ENCODE assay signal across 25 mouse cellular contexts in the genomic region with DNA sequence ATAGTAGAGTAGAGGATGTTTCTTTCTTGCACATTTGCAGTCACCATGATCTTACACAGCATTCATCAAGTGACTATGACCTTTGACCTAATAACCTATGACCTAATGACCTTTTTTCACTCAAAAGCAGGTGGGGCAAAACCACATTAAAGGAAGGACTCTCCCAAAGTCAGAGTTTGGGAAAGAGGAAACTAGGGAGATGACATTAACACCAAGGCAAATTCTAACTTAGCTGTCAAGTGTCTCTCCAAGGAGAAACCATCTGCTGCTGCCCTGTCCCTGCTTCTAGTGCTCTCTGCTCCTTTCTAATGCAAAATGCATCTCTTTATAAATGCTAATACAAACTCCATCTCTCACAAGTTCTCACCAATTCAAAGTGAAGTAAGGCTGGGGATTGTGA.
"Had no signal": no experiment of that assay in that cellular context is flagged by ENCODE, and none has a peak within 500 bp of the region (broad histone marks: within the 10 kb centered on the region; RNA-seq: fewer than 3 reads in every experiment).

No protein-coding gene starts in this region.

- H3K27me3 ChIP-seq: heart, embryonic 13.5 days; heart, embryonic 15.5 days; hindbrain, embryonic 13.5 days; hindbrain, embryonic 15.5 days; kidney, embryonic 15.5 days; limb, embryonic 12.5 days; liver, embryonic 13.5 days; liver, embryonic 15.5 days had no signal

- H3K36me3 ChIP-seq: heart, embryonic 13.5 days; heart, embryonic 15.5 days; hindbrain, embryonic 13.5 days; hindbrain, embryonic 15.5 days; kidney, embryonic 15.5 days; limb, embryonic 10.5 days; limb, embryonic 12.5 days; liver, embryonic 13.5 days; liver, embryonic 15.5 days had no signal

- H3K4me1 ChIP-seq: heart, embryonic 13.5 days; heart, embryonic 15.5 days; hindbrain, embryonic 15.5 days; kidney, embryonic 15.5 days; limb, embryonic 10.5 days; limb, embryonic 12.5 days; liver, embryonic 13.5 days; liver, embryonic 15.5 days had no signal

- H3K4me3 ChIP-seq: heart, embryonic 13.5 days; heart, embryonic 15.5 days; hindbrain, embryonic 13.5 days; hindbrain, embryonic 15.5 days; kidney, embryonic 15.5 days; left cerebral cortex, adult 2 months; limb, embryonic 10.5 days; limb, embryonic 12.5 days; liver, embryonic 13.5 days; liver, embryonic 15.5 days had no signal

- H3K27ac ChIP-seq: heart, embryonic 13.5 days; heart, embryonic 15.5 days; hindbrain, embryonic 13.5 days; hindbrain, embryonic 15.5 days; hindbrain, postnatal 0 days; kidney, embryonic 15.5 days; kidney, postnatal 0 days; left cerebral cortex, adult 2 months; limb, embryonic 10.5 days; limb, embryonic 12.5 days; liver, embryonic 13.5 days; liver, embryonic 15.5 days had no signal

- H3K9ac ChIP-seq: heart, embryonic 13.5 days; heart, embryonic 15.5 days; hindbrain, embryonic 13.5 days; hindbrain, embryonic 15.5 days; kidney, embryonic 15.5 days; limb, embryonic 12.5 days; liver, embryonic 13.5 days; liver, embryonic 15.5 days had no signal

- ATAC-seq: hindbrain, postnatal 0 days; intestine, embryonic 16.5 days had no signal

- DNase-seq: gastrocnemius, postnatal 14 days; gastrocnemius, postnatal 36 days; heart, adult 11 months; heart, postnatal 14 days; heart, postnatal 36 days; kidney, adult 11 months; kidney, adult 2 months; kidney, adult 9 months; kidney, postnatal 14 days; kidney, postnatal 36 days; liver; liver, embryonic 13.5 days had no signal

- H3K4me2 ChIP-seq: heart, embryonic 11.5 days; heart, embryonic 13.5 days; heart, embryonic 15.5 days; hindbrain, embryonic 13.5 days; hindbrain, embryonic 15.5 days; kidney, embryonic 15.5 days; limb, embryonic 12.5 days; liver, embryonic 13.5 days; liver, embryonic 15.5 days had no signal

- H3K9me3 ChIP-seq: heart, embryonic 13.5 days; heart, embryonic 15.5 days; hindbrain, embryonic 13.5 days; hindbrain, embryonic 15.5 days; kidney, embryonic 15.5 days; limb, embryonic 10.5 days; limb, embryonic 12.5 days; liver, embryonic 13.5 days; liver, embryonic 15.5 days had no signal
